Mouse (Mus musculus) cerebellum, adult 8-10 months (tissue): ENCODE measurements at regions not wholly inside any gene's neighbourhood (a gene's known extent, or its start where the extent isn't known, plus 50 kb on each side); places are given as distances from the start of the nearest gene placed in this dataset.

ENCODE experiments used
- DNase-seq: peaks from one replicate; pipeline ENCODE4 v3.0.0; 2022

DNA sequence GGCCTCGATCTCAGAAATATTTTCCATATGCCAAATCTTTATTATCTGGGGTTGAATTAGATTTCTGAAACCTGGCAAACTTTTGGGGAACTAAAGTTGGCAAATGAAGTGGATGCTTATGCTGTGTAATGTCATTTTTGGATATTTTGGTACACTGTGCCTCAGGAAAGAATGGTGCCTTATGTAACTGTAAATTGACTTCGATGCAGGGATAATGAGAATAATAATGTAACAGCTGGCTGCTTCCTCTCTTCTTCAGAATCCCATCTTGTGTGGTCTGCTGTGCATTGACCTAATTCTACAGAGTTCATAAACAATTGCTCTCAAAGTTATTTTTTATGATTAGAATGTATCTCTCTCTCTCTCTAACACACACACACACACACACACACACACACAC is 545.6 kb downstream of the Tfap2b start:
- DNase-seq = no peak

- DNase-seq = no peak
These were observed 549.3 kb downstream of the Tfap2b start for GRCm38 (mm10) chr1:19757921-19758436.

DNA sequence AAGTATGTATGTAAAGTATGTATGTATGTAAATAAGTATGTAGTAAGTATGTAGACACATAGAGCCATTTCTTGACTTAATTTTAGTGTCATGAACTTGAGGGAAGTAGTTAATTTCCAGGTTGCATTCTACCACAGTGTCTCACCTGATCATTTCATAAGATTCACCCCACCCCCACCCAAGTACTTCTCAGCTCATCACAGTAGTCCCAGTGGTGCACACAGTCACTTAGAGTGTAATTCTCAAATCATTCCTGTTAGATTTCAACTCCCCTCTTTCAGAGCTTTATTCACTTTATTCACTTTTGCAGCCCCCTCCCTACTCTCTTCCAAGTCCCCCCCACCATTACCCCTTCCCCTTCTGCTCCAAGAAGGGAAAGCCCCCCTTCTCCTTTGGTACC is 558.2 kb downstream of the Tfap2b start:
- DNase-seq = no peak

- DNase-seq = no peak
These were observed 563.6 kb downstream of the Tfap2b start for GRCm38 (mm10) chr1:19772266-19772665.

- DNase-seq = no peak
These were observed 565.8 kb downstream of the Tfap2b start for GRCm38 (mm10) chr1:19774502-19774901.

DNA sequence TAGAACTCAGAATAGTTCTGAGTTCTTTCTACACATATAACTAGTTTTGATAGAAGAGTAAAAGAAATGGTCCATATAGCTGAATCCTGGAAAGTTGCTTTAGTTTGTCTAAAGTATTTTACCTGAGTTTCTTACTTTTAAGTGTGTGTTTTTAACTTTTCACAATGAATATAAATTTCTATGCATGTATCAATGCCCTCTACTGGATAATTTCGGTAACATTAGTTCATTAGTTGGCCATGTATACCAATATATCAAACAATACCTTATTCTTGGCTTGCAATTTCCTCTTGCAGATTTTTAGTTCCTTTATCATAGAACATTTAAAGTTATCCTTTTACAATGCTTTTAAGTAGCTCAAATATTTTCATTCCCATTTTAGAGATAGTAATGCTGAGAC is 568.8 kb downstream of the Tfap2b start:
- DNase-seq = no peak

DNA sequence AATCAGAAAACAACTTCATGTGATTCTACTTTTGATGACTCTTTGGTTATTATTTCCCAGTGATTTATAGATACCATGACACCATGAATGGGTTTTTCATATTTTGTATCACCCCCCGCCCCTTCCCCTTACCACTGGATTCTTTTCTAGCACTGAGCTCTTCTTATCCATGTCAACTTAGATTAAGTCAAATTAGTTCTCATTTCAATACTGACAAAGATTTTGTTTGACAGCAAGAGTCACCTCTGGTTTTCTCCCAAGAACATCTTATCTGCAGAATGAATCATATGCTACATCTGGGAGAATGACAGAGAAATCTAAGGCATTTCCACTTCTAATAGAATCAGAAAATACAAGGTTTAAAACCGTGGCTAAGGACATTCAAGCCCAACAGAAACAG is 578.3 kb downstream of the Tfap2b start:
- no peak for DNase-seq

DNA sequence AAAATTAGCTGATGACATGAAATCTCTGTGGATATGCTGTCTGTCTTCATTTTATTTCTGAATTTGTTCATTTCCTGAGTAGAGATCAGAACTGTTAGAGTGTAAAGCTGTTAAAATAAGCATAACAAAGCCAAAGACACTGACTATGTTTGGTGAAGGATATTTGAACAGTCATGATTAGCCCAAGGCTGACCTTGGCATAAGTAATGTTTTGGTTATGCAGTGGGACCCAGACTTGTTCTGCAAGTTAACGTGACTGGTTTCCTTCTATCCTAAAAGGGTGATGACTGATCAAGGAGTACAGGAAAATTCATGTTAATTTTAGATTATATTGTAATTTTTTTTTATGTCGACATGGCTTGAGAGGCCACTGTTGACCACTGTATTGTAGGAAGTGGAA is 585.4 kb downstream of the Tfap2b start:
- DNase-seq = no peak

- no peak for DNase-seq
These were observed 617.2 kb downstream of the Tfap2b start for GRCm38 (mm10) chr1:19825887-19826286.

DNA sequence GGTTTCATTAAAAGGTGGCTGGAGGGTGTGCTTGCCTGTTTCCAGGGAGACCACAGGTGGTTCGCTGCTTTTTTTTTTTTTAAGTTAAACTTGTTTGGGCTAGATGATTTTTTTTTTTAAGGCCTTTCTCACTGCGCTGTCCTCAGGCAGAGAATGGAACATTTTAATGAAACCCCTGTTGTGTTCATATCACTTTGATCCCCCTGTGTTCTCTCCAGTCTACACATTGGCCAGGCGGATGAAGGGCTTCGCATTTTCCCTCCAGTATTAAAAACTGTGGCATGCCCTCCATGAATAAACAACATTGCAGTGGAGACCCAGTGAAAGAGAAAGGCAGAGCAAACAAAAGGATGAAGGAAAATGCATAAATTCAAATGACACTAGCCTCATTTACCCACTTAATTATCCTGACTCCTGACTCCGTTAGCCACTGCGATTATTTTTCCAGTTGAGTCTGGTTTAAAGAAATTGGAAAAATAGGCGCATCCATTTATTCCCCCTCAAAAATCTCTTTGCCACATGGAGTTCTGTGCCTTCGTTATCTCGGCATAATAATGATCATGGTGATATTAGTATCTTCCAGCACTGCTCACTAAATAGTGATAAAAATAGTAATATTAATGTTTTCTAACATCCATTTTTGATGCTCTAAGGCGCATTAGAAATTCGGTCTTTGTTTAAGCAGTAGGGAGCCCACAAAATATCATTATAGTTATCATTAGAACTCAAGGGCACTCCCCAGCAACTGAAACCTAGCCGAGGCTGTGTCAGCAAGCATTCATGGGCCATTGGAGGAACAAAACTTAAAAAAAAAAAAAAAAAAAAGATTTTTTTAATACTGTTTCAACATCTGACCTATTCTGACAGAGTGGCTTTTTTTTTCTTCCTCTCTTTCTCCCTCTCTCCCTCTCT is 618.0 kb downstream of the Tfap2b start:
- DNase-seq = no peak

GRCm38 (mm10) chr1:19849918-19850317 is 641.2 kb downstream of the Tfap2b start:
- no peak for DNase-seq

DNA sequence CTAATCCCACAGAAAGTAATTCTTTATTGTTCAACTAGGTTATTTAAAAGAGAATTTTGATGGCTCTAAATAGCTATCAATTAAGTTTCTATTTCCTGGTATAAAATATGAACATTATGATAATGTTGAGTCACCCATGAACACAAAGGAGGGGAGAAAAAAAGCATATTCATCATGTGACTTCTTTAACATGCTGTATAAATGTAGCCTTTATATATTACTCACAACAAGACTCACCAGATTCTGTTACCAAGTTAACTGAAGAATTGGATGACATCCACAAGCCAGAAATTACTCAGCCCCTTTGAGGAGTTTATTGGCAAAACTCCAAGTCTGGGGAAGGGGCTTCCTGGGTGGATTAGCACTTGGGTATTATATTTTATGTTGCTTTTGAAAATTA is 648.5 kb downstream of the Tfap2b start:
- no peak for DNase-seq

DNA sequence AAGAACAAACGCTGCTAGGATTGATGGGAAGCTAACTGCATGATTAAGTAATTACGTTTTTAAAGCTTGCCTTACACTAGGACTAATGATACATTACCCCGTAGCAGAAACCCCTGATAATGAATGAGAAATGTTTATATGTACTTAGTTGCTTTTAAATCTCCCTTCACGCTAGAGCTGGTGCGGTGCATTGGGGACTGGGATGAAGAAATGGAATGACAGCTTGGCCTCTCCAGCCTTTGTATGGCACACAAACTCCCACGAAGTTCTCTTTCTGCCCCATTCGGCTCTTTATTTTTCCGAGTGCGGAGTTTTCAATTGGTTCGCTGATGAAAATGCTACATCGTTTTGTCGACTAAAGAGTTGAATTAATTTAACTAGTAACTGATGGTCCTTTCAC is 659.8 kb downstream of the Tfap2b start:
- no peak for DNase-seq

- no peak for DNase-seq
These were observed 672.5 kb downstream of the Tfap2b start for GRCm38 (mm10) chr1:19881193-19881592.

GRCm38 (mm10) chr1:19899426-19899825 is 690.7 kb downstream of the Tfap2b start:
- DNase-seq = no peak

DNA sequence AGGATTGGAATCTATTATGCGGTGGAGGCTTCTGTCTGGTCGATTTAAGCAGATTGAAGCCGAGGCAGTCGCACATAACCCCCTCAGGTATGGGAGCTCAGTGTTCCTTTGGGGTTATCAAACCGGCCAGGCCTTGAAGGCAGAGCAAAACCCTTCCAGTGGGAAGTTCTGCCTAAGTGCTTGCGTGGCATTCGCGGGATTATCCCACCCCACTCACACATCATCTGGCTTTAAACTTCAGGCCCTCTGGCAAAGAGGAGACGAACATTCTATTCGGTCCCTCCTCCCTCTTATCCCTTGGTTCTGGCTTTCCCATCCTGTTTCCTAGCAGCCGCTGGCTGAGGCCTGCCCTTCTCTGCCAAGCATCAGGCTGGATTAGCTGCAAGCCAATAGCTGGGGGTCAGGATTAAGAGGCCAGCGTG is 691.2 kb downstream of the Tfap2b start:
- no peak for DNase-seq

DNA sequence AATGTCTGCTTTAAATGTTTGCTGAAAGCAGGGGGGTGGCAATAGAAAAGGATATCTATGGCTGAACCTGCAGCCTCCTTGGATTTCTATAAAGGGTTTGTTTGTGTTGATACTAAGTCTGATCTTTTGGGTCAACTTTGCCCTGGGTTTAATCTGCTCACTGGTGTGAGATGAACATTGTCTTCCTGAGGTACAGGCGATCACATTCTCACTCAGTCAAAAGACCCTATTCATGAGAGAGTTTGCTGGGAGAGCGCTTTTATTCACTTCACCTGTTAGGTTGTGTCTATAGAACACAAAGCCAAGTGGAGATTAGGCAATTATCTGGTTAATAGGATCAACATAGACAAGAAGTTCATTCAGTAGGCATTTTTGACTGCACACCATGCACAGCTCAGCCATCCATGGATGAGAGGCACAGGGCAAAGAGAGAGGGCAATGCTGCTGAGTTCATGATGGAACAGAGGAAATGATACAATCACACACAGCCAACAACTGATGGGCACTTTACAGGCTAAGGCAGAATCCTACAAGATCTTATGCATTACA is 692.3 kb downstream of the Tfap2b start:
- no peak for DNase-seq

- no peak for DNase-seq
These were observed 703.6 kb downstream of the Tfap2b start for GRCm38 (mm10) chr1:19912194-19912846.

DNA sequence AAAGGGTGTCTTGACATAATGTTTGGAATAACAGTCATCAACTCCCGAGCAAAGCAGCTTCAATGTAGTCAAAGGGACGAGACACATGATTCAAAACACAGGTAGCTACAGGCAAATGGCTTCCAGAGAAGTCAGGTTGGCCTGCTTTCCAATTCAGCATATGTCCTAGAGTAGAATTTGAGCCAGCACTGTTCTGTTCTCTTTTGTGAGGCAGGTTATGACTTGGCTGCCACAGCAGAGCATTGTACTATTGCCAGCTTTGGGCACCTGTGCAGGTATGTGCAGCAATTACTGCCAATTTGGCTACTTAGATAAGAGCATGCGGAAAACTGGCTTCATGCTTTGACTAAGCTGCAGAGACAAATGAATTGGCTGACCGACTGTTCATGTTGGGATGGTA is 699.1 kb downstream of the Pkhd1 start:
- peak; percentile 2 for DNase-seq

DNA sequence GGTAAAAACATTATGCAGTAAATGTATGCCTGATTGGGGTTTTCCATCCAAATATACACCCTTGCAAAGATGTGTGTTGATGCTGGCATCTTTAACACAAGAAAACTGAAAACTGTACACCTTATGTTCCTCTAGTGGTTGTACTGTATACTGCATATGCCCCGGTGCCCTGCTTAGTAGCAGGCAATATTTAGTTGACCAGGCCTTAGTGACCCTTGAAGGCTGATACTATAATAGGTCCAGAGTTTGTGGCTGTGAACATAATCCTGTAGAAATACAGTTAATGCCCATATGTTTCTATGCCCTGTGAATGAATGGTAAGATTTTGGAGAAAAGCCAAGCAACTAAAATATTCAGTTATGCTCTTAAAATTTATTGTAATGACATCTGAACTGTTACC is 690.7 kb downstream of the Pkhd1 start:
- DNase-seq = no peak

GRCm38 (mm10) chr1:19927736-19928327 is 690.0 kb downstream of the Pkhd1 start:
- no peak for DNase-seq

DNA sequence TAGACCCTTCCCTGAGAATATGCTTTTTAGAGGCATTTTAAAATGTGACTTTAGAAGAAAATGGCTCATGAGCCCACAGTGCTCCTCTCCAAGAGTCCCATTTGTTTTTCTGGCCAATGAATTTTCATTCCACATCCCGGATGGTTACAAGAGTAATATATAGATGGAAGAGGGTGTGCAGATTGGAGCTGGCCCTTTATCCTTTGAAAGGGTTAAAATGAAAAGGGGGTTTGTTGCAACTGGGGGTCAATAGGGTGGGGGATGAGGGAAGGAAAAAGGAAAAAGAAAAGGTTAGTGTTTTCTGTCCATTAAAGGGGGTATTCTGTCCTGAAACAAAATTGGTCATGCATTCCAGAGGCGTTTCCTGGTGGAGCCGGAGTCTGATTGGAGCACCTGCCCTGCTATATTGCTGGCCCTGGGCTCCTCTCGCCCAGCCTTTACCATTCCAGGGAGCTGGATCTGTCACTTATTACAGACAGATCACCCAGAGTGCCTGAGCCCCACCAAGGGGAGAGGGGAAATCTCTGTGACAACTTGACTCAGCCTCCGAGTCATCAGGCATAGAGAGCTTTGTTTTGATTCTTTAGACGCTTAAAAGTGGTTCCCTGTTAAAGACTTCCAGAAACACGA is 666.7 kb downstream of the Pkhd1 start:
- no peak for DNase-seq

DNA sequence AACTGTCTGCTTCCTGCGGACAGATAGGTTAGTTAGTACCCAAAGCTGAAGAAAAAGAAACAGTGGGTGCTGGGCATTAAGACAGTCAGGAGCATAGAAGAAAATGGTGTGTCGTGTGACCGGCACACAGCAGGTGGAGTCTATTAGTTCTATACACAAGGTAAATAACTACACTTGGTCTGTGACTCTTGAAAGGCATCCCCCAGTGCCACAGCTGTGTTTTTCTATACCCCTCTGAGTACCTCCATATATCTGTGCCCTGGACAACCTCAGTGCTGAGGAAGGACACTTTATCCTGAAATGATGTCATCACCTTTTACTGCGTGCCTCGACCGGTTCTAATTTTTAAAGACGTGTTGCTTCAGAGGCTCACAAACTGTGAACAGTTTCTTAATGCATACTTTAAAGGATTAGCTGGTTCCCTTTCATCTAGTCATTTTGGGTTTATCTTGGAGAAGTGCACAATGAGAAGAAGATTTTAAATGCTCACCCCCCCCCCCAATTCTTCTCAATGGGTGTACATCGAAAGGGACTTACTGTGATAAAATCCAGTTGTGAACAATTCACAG is 666.1 kb downstream of the Pkhd1 start:
- no peak for DNase-seq
